Mouse (Mus musculus) G1E (cell line): ENCODE measurements around the gene Medag. TPM values are rescaled to one million over a fixed set of nuclear protein-coding genes. Genes with fewer than 3 reads are reported as not detected.

ENCODE experiments used
- ATAC-seq: 2 replicates; pipeline ENCODE4 v1.8.0; 2016; ENCODE audit warnings: mild to moderate bottlenecking; ENCODE audit not compliant: insufficient number of reproducible peaks, poor library complexity, low FRiP score, severe bottlenecking; ENCODE audit errors: extremely low read depth
- DNase-seq: peaks from one replicate; pipeline ENCODE4 v3.0.0; 2012; ENCODE audit warnings: low spot score
- H3K27me3 ChIP-seq: 2 replicates; pipeline ENCODE4 v1.6.1; 2012; ENCODE audit warnings: mild to moderate bottlenecking, low read length, inconsistent platforms; ENCODE audit not compliant: insufficient read depth
- H3K36me3 ChIP-seq: replicated peaks from 2 replicates; pipeline ENCODE3; 2012; ENCODE audit warnings: mild to moderate bottlenecking, inconsistent platforms
- H3K4me1 ChIP-seq: 2 replicates; pipeline ENCODE4 v1.6.1; 2012; ENCODE audit warnings: low read depth, low read length, inconsistent platforms, mixed read lengths; ENCODE audit not compliant: insufficient read depth
- H3K4me3 ChIP-seq: 2 replicates; pipeline ENCODE4 v1.5.1; 2012; ENCODE audit warnings: low read depth, mild to moderate bottlenecking, inconsistent platforms, low read length, moderate library complexity, mixed read lengths
- H3K9me3 ChIP-seq: replicated peaks from 2 replicates; pipeline ENCODE4 v1.6.1; 2012; ENCODE audit warnings: inconsistent platforms
- CTCF ChIP-seq: IDR thresholded peaks from 2 replicates; pipeline ENCODE4 v1.5.1; 2012; ENCODE audit warnings: low read depth, low read length, inconsistent platforms, mixed read lengths
- GATA1 ChIP-seq: IDR thresholded peaks from 2 replicates; pipeline ENCODE4 v1.6.1; 2012; ENCODE audit warnings: borderline replicate concordance, low read length, inconsistent platforms, mixed read lengths
- GATA2 ChIP-seq: IDR thresholded peaks from 2 replicates; pipeline ENCODE4 v1.6.1; 2012; ENCODE audit warnings: low read depth, low read length, inconsistent platforms, borderline replicate concordance
- POLR2AphosphoS5 ChIP-seq: IDR thresholded peaks from 2 replicates; pipeline ENCODE4 v1.6.1; 2012; ENCODE audit warnings: low read depth, low read length, inconsistent platforms; ENCODE audit not compliant: insufficient replicate concordance
- TAL1 ChIP-seq: conservative IDR thresholded peaks from 2 replicates; pipeline ENCODE4 v1.6.1; 2012; ENCODE audit warnings: low read depth, low read length, inconsistent platforms, mixed read lengths
- polyA plus RNA-seq: library from polyadenylated mRNA; stranded (reverse); fragments of >175 nt; gene quantifications from 2 replicates; pipeline ENCODE4 v1.2.3, GENCODE M21; 2012
- total RNA-seq, 2 experiments: library from RNA; stranded (forward) in 1 of 2; stranded (reverse) in 1 of 2; fragments of 200-1000 nt in 1 of 2; fragments of >200 nt in 1 of 2; fragmentation: Nextera tagmentation in 1 of 2; gene quantifications; 2 replicates each; pipeline ENCODE4 v1.2.3; 2014 to 2017

The Medag gene
- total and polyA plus RNA-seq, 3 experiments, result 0.11 TPM; not detected in 2

- Histone ChIP-seq H3K4me1 (no peaks in the 10 kb centered on the region), H3K27me3 (no peaks in the 10 kb centered on the region; the same call in 1 of the 2 replicates), H3K4me3 (no peak overlapping the region), H3K9me3 (peaks cover 58% of the 10 kb centered on the region), H3K36me3 (no peaks in the 10 kb centered on the region)
- no peak for DNase-seq
- no peak for ATAC-seq
- no peak for TF ChIP-seq CTCF
- no peak for TF ChIP-seq POLR2AphosphoS5
- TF ChIP-seq TAL1, result no peak
Measured at GRCm38 (mm10) chr5:149406791-149407276, 4.7 kb upstream of the Medag start.

GRCm38 (mm10) chr5:149409502-149409901, 2.0 kb upstream of the Medag start:
- no peak overlapping the region for H3K4me3 ChIP-seq
- H3K9me3 ChIP-seq, result peaks cover 63% of the 10 kb centered on the region
- H3K4me1 ChIP-seq, result no peaks in the 10 kb centered on the region
- H3K27me3 ChIP-seq, result no peaks in the 10 kb centered on the region; the same call in 1 of the 2 replicates
- ATAC-seq, result no peak
- TF ChIP-seq TAL1 (no peak), GATA2 (no peak), CTCF (no peak), GATA1 (no peak)
- H3K36me3 ChIP-seq, result no peaks in the 10 kb centered on the region
- DNase-seq, result no peak

- H3K4me1 ChIP-seq, result no peaks in the 10 kb centered on the region
- TF ChIP-seq TAL1 (no peak), POLR2AphosphoS5 (no peak), GATA2 (no peak), GATA1 (no peak), CTCF (no peak)
- H3K4me3 ChIP-seq, result no peak overlapping the region
- no peak for ATAC-seq
- no peaks in the 10 kb centered on the region for H3K36me3 ChIP-seq
- no peaks in the 10 kb centered on the region; the same call in 1 of the 2 replicates for H3K27me3 ChIP-seq
- peaks cover 62% of the 10 kb centered on the region for H3K9me3 ChIP-seq
- DNase-seq, result no peak
Measured at GRCm38 (mm10) chr5:149412194-149412575, 636 bp downstream of the Medag start.

- no peak for ATAC-seq
- H3K27me3 ChIP-seq, result no peaks in the 10 kb centered on the region; the same call in 1 of the 2 replicates
- no peaks in the 10 kb centered on the region for H3K4me1 ChIP-seq
- H3K9me3 ChIP-seq, result peaks cover 61% of the 10 kb centered on the region
- no peak overlapping the region for H3K4me3 ChIP-seq
- no peaks in the 10 kb centered on the region for H3K36me3 ChIP-seq
- no peak for DNase-seq
- TF ChIP-seq CTCF (no peak), TAL1 (no peak), POLR2AphosphoS5 (no peak), GATA1 (no peak), GATA2 (no peak)
Measured at GRCm38 (mm10) chr5:149412671-149413070, 1.1 kb downstream of the Medag start.

GRCm38 (mm10) chr5:149414369-149415167, 3.0 kb downstream of the Medag start:
- H3K4me1 ChIP-seq, result no peaks in the 10 kb centered on the region
- no peaks in the 10 kb centered on the region; the same call in 1 of the 2 replicates for H3K27me3 ChIP-seq
- ATAC-seq (no peak), DNase-seq (no peak)
- peaks cover 50% of the 10 kb centered on the region for H3K9me3 ChIP-seq
- TF ChIP-seq GATA2 (no peak), GATA1 (no peak), TAL1 (no peak), CTCF (no peak), POLR2AphosphoS5 (no peak)
- no peak overlapping the region for H3K4me3 ChIP-seq
- H3K36me3 ChIP-seq, result no peaks in the 10 kb centered on the region

- H3K9me3 ChIP-seq, result peaks cover 41% of the 10 kb centered on the region
- ATAC-seq (no peak), DNase-seq (no peak)
- TF ChIP-seq GATA1 (no peak), POLR2AphosphoS5 (no peak), CTCF (0 out of 2 replicates have a peak, but pooled peaks have one; percentile 11), GATA2 (no peak), TAL1 (no peak)
- H3K36me3 ChIP-seq, result no peaks in the 10 kb centered on the region
- no peak overlapping the region for H3K4me3 ChIP-seq
- no peaks in the 10 kb centered on the region for H3K27me3 ChIP-seq
- no peaks in the 10 kb centered on the region for H3K4me1 ChIP-seq
Measured at GRCm38 (mm10) chr5:149417381-149417780, 5.8 kb downstream of the Medag start.
